Mouse (Mus musculus) ES-E14 (cell line): ENCODE data around the gene Olfr209. TPM values are rescaled to one million over a fixed set of nuclear protein-coding genes. Genes with fewer than 3 reads are reported as not detected.
"Not testable (repeated sequence)": the region's sequence is repeated elsewhere in the genome, so short reads cannot be mapped to it uniquely, and the experiment has no call there.

Source experiments
- DNase-seq: peaks from one replicate; pipeline ENCODE4 v3.0.0-alpha.2; 2013; ENCODE audit warnings: low read depth, low spot score
- H3K27ac ChIP-seq: 2 replicates; pipeline ENCODE4 v1.5.1; 2012; ENCODE audit warnings: low read depth, mild to moderate bottlenecking, low read length, moderate library complexity, mixed read lengths; ENCODE audit not compliant: poor library complexity, insufficient read depth, severe bottlenecking
- H3K36me3 ChIP-seq: 2 replicates; pipeline ENCODE4 v1.6.1; 2012; ENCODE audit warnings: mild to moderate bottlenecking, low read length, moderate library complexity, mixed read lengths; ENCODE audit not compliant: control insufficient read depth, poor library complexity, insufficient read depth, severe bottlenecking
- H3K4me1 ChIP-seq, 2 experiments: fragments of 150-350 bp in 1 of 2; sonication (generic) in 1 of 2; 2 replicates each; pipeline ENCODE4 v1.6.1; 2012; ENCODE audit warnings: low read length in 2 of 2, mild to moderate bottlenecking in 1 of 2, mixed read lengths in 1 of 2; ENCODE audit not compliant: control insufficient read depth in 2 of 2, insufficient read depth in 2 of 2, poor library complexity in 1 of 2
- H3K4me3 ChIP-seq, 2 experiments: fragments of 150-350 bp in 1 of 2; sonication (generic) in 1 of 2; 2 replicates each; pipeline ENCODE4 v1.5.1; 2012; ENCODE audit warnings: low read length in 2 of 2, low read depth in 1 of 2, mild to moderate bottlenecking in 1 of 2, mixed read lengths in 1 of 2; ENCODE audit not compliant: insufficient read depth in 1 of 2, poor library complexity in 1 of 2, severe bottlenecking in 1 of 2
- H3K9ac ChIP-seq: 2 replicates; pipeline ENCODE4 v1.6.1; 2012; ENCODE audit warnings: low read depth, mild to moderate bottlenecking, low read length, mixed read lengths; ENCODE audit not compliant: poor library complexity, insufficient read depth, severe bottlenecking
- H3K9me3 ChIP-seq: fragments of 150-350 bp; sonication (generic); 2 replicates; pipeline ENCODE4 v1.6.1; 2012; ENCODE audit warnings: low read depth, mild to moderate bottlenecking, low read length; ENCODE audit not compliant: control insufficient read depth, insufficient read depth
- CHD2 ChIP-seq: IDR thresholded peaks from 2 replicates; pipeline ENCODE4 v1.6.1; 2014; ENCODE audit warnings: mild to moderate bottlenecking, low read depth, low read length, inconsistent platforms
- HCFC1 ChIP-seq: IDR thresholded peaks from 2 replicates; pipeline ENCODE4 v1.6.1; 2012; ENCODE audit warnings: low read length, inconsistent platforms, borderline replicate concordance; ENCODE audit not compliant: insufficient read depth
- MAFK ChIP-seq: IDR thresholded peaks from 2 replicates; pipeline ENCODE4 v1.6.1; 2014; ENCODE audit warnings: mild to moderate bottlenecking, low read depth, low read length, inconsistent platforms; ENCODE audit not compliant: insufficient read depth
- ZC3H11A ChIP-seq: IDR thresholded peaks from 2 replicates; pipeline ENCODE4 v1.6.1; 2012; ENCODE audit warnings: low read depth, mild to moderate bottlenecking, inconsistent platforms, low read length, borderline replicate concordance
- ZNF384 ChIP-seq: IDR thresholded peaks from 2 replicates; pipeline ENCODE4 v1.6.1; 2012; ENCODE audit warnings: low read depth, low read length, inconsistent platforms
- in situ Hi-C, 2 experiments: fragments of 600-800 bp; cut with MboI; formaldehyde crosslinking; loops; one replicate each; pipeline ENCODE4 v1.15.1; 2025; ENCODE audit warnings: low sequenced_read_pairs in 2 of 2, inconsistent platforms in 1 of 2; ENCODE audit not compliant: unreplicated experiment in 2 of 2
- total RNA-seq: library from RNA; depleted of rRNA; stranded (reverse); fragments of 300-350 nt; gene quantifications from 2 replicates; pipeline ENCODE4 v1.2.3, GENCODE M21; 2012; rRNA removed

The Olfr209 gene
- total RNA-seq, 1 experiment: not detected

- H3K4me1 ChIP-seq: no peaks in the 10 kb centered on the region
- no peak within 1 kb of the TSS for H3K4me3 ChIP-seq
- no peak for TF ChIP-seq HCFC1
- TF ChIP-seq CHD2: no peak
- no peak for TF ChIP-seq MAFK
- TF ChIP-seq ZNF384: no peak
- TF ChIP-seq ZC3H11A: no peak
- H3K27ac ChIP-seq: no peak within 1 kb of the TSS
- DNase-seq: no peak
- in situ Hi-C loops: no loop called here
- no peaks in the 10 kb centered on the region for H3K36me3 ChIP-seq
- no peaks in the 10 kb centered on the region for H3K9me3 ChIP-seq
- no peak within 1 kb of the TSS for H3K9ac ChIP-seq
Observed at GRCm38 (mm10) chr16:59349146-59349545, 14.6 kb downstream of the Olfr209 start, which contains the start of gene Olfr206. Gene Olfr206, minus strand, starts transcription at chr16:59349246.

GRCm38 (mm10) chr16:59331038-59331437, 32.8 kb downstream of the Olfr209 start, which contains the start of gene Olfr205:
Gene Olfr205, minus strand, starts transcription at chr16:59331138.
- TF ChIP-seq HCFC1: no peak
- TF ChIP-seq ZNF384: no peak
- no peak for TF ChIP-seq ZC3H11A
- TF ChIP-seq CHD2: no peak
- TF ChIP-seq MAFK: no peak
- no peak within 1 kb of the TSS for H3K4me3 ChIP-seq
- H3K9me3 ChIP-seq: no peaks in the 10 kb centered on the region
- no peak within 1 kb of the TSS for H3K27ac ChIP-seq
- H3K9ac ChIP-seq: no peak within 1 kb of the TSS
- H3K4me1 ChIP-seq: no peaks in the 10 kb centered on the region
- in situ Hi-C loops: no loop called here
- no peak for DNase-seq
- H3K36me3 ChIP-seq: no peaks in the 10 kb centered on the region

- H3K9me3 ChIP-seq, H3K36me3 ChIP-seq, H3K27ac ChIP-seq, H3K4me1 ChIP-seq, DNase-seq, in situ Hi-C loops, H3K9ac ChIP-seq, H3K4me3 ChIP-seq: not testable (repeated sequence)
Observed at GRCm38 (mm10) chr16:59323262-59323661, 40.5 kb downstream of the Olfr209 start.

DNA sequence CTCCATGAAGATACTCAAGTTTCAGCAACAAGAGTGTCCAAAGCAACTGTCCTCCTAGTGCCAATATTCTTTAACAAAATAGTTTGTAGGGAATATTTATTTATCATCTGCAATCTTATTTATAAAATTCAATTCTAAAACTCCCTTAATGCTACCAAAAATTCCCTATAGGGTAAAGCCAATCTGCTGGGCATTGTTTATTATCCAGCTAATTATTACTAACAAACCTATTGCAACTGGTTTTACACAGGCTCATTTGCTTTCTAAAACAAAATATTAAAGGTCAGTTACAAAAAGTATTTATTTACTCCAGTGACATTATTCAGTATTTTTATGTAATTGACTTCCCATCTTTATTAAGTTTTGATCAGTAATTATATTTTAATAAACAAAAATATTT, 45.6 kb downstream of the Olfr209 start, which contains the start of gene Olfr204:
Gene Olfr204 (minus strand): TSS at position 101 of the 400 bp plus-strand sequence.
- H3K36me3 ChIP-seq: no peaks in the 10 kb centered on the region
- no peaks in the 10 kb centered on the region for H3K4me1 ChIP-seq
- DNase-seq: no peak
- TF ChIP-seq CHD2: no peak
- no peak for TF ChIP-seq HCFC1
- TF ChIP-seq MAFK: no peak
- no peak for TF ChIP-seq ZC3H11A
- no peak for TF ChIP-seq ZNF384
- H3K4me3 ChIP-seq: no peak within 1 kb of the TSS
- in situ Hi-C loops: no loop called here
- no peak within 1 kb of the TSS for H3K27ac ChIP-seq
- no peaks in the 10 kb centered on the region for H3K9me3 ChIP-seq
- H3K9ac ChIP-seq: no peak within 1 kb of the TSS

Other genes starting within 250 kb of the Olfr209 start
- not detected in 2 replicates for gene Olfr194, start 242.9 kb downstream of the Olfr209 start, total RNA-seq
- gene Olfr195, start 216.9 kb downstream of the Olfr209 start, total RNA-seq: not detected in 2 replicates
- gene Olfr196, start 193.5 kb downstream of the Olfr209 start, total RNA-seq: not detected in 2 replicates
- not detected in 2 replicates for gene Olfr198, start 160.5 kb downstream of the Olfr209 start, total RNA-seq
- not detected in 2 replicates for gene Olfr199, start 144.2 kb downstream of the Olfr209 start, total RNA-seq
- gene Olfr201, start 91.4 kb downstream of the Olfr209 start, total RNA-seq: not detected in 2 replicates
- not detected in 2 replicates for gene Olfr202, start 77.2 kb downstream of the Olfr209 start, total RNA-seq
- not detected in 2 replicates for gene Olfr203, start 65.1 kb downstream of the Olfr209 start, total RNA-seq
- gene Olfr204, start 45.7 kb downstream of the Olfr209 start, total RNA-seq: not detected in 2 replicates
- not detected in 2 replicates for gene Olfr205, start 32.9 kb downstream of the Olfr209 start, total RNA-seq
- gene Olfr206, start 14.7 kb downstream of the Olfr209 start, total RNA-seq: not detected in 2 replicates
- gene Gabrr3, start 43.3 kb upstream of the Olfr209 start, total RNA-seq: 0.04 TPM in 1 of 2 replicates, not detected in the other
- gene Riox2, start 107.8 kb upstream of the Olfr209 start, total RNA-seq: 25.4 and 34.6 TPM in 2 replicates
- 10.2 and 12.1 TPM in 2 replicates for gene Crybg3, start 237.0 kb upstream of the Olfr209 start, total RNA-seq